Mouse (Mus musculus) large intestine, adult 2 months (tissue): Measurements from ENCODE around the gene 2210016F16Rik. TPM values are rescaled to one million over a fixed set of nuclear protein-coding genes. Genes with fewer than 3 reads are reported as not detected.
"Not testable (repeated sequence)": the region's sequence is repeated elsewhere in the genome, so short reads cannot be mapped to it uniquely, and the experiment has no call there.

Experiments
- DNase-seq: peaks from one replicate; pipeline ENCODE4 v3.0.0-alpha.2; 2012; ENCODE audit warnings: low read depth, low spot score
- WGBS: fragments of 180-500 bp; shearing (Covaris S2); methylation state at CpG from one replicate; pipeline ENCODE4 v1.1.7; 2018; 5-methylcytosine and 5-hydroxymethylcytosine counted together
- polyA plus RNA-seq: library from polyadenylated mRNA; depleted of rRNA; stranded (reverse); fragments of >200 nt; gene quantifications from 2 replicates; pipeline ENCODE4 v1.2.3, GENCODE M21; 2012; rRNA removed

Gene 2210016F16Rik
- 56.0 and 92.3 TPM in 2 replicates for polyA plus RNA-seq

GRCm38 (mm10) chr13:58384779-58385546 lies at the start of gene 2210016F16Rik:
TSS of gene 2210016F16Rik (minus strand) at chr13:58385225.
- DNase-seq = no peak
- 1% methylated on average over 80 of the region's 80 CpGs for WGBS

- 33% methylated on average over 10 of the region's 10 CpGs for WGBS
- no peak for DNase-seq
Observed at GRCm38 (mm10) chr13:58423061-58423660, 38.1 kb upstream of the 2210016F16Rik start.

GRCm38 (mm10) chr13:58422242-58422641 lies 37.2 kb upstream of the 2210016F16Rik start:
- 56% methylated on average over 4 of the region's 4 CpGs for WGBS
- DNase-seq = no peak

GRCm38 (mm10) chr13:58421026-58421425 lies 36.0 kb upstream of the 2210016F16Rik start:
- no peak for DNase-seq
- 86% methylated on average over 4 of the region's 4 CpGs for WGBS

- 88% methylated on average over 1 of the region's 1 CpGs for WGBS
Observed at GRCm38 (mm10) chr13:58419266-58419665, 34.2 kb upstream of the 2210016F16Rik start.

GRCm38 (mm10) chr13:58418656-58419055 lies 33.6 kb upstream of the 2210016F16Rik start:
- DNase-seq = no peak
- 85% methylated on average over 4 of the region's 4 CpGs for WGBS

More at GRCm38 (mm10) chr13:58419266-58419665, 34.2 kb upstream of the 2210016F16Rik start:
- no peak for DNase-seq

GRCm38 (mm10) chr13:58415838-58416237 lies 30.8 kb upstream of the 2210016F16Rik start:
- no peak for DNase-seq
- 69% methylated on average over 5 of the region's 5 CpGs for WGBS

GRCm38 (mm10) chr13:58415374-58415773 lies 30.3 kb upstream of the 2210016F16Rik start:
- WGBS = 68% methylated on average over 6 of the region's 6 CpGs
- DNase-seq = no peak

GRCm38 (mm10) chr13:58411073-58411472 lies 26.0 kb upstream of the 2210016F16Rik start:
- WGBS = 90% methylated on average over 4 of the region's 4 CpGs
- no peak for DNase-seq

- 4% methylated on average over 17 of the region's 17 CpGs for WGBS
- DNase-seq = not testable (repeated sequence)
Observed at GRCm38 (mm10) chr13:58403243-58403642, 18.2 kb upstream of the 2210016F16Rik start, which contains the start of gene Hnrnpk. TSS of gene Hnrnpk (minus strand) at chr13:58403343.

- whole genome bisulfite sequencing = under 1% methylated on average over 46 of the region's 48 CpGs
- no peak for DNase-seq
Observed at GRCm38 (mm10) chr13:58402744-58403110, 17.7 kb upstream of the 2210016F16Rik start.

- WGBS = under 1% methylated on average over 91 of the region's 91 CpGs
- no peak for DNase-seq
Observed at GRCm38 (mm10) chr13:58402003-58402743, 17.1 kb upstream of the 2210016F16Rik start, which contains the start of gene Rmi1. TSS of gene Rmi1 (plus strand) at chr13:58402248.

GRCm38 (mm10) chr13:58401135-58402002 lies 16.3 kb upstream of the 2210016F16Rik start:
- WGBS = under 1% methylated on average over 90 of the region's 100 CpGs
- no peak for DNase-seq

GRCm38 (mm10) chr13:58400576-58400975 lies 15.6 kb upstream of the 2210016F16Rik start:
- no peak for DNase-seq
- under 1% methylated on average over 11 of the region's 11 CpGs for WGBS

- whole genome bisulfite sequencing = 80% methylated on average over 13 of the region's 13 CpGs
- DNase-seq = no peak
Observed at GRCm38 (mm10) chr13:58397651-58398050, 12.6 kb upstream of the 2210016F16Rik start.

GRCm38 (mm10) chr13:58394392-58394791 lies 9.4 kb upstream of the 2210016F16Rik start:
- WGBS = 66% methylated on average over 11 of the region's 11 CpGs
- DNase-seq = not testable (repeated sequence)

- 82% methylated on average over 2 of the region's 2 CpGs for WGBS
- no peak for DNase-seq
Observed at GRCm38 (mm10) chr13:58389324-58389951, 4.4 kb upstream of the 2210016F16Rik start.

GRCm38 (mm10) chr13:58388379-58388778 lies 3.4 kb upstream of the 2210016F16Rik start:
- no peak for DNase-seq
- 37% methylated on average over 3 of the region's 3 CpGs for WGBS

GRCm38 (mm10) chr13:58387948-58388347 lies 2.9 kb upstream of the 2210016F16Rik start:
- DNase-seq = no peak
- WGBS = 9% methylated on average over 7 of the region's 7 CpGs
